Mouse (Mus musculus): Measurements from ENCODE around the gene Kcnma1. TPM values are rescaled to one million over a fixed set of nuclear protein-coding genes. Genes with fewer than 3 reads are reported as not detected.

The Kcnma1 gene
- polyA plus RNA-seq, 1 experiment from 2014 or later = 0.31 TPM

DNA sequence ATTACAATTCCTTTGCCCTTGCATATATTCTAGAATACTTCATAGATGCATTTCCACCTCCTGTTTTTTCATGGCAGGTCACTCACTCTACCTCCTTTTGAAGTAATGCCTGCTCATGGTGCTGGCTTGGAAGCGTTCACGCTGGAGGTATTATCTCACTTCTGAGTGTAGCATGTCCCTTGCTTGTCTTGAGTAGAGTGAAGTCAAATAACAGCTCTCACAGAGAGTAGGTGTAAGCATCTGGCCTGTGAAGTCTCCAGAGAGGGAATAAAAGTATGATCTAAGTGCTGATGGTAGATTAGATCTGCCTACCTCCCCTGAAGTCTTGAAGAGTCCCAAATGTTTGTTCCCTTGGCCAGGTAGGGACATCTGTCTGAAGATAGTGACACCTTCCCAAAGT, 607.2 kb downstream of the Kcnma1 start:
- no peak overlapping the region for H3K27ac ChIP-seq (replicated peaks in 1 of 2; ENCODE audit: control insufficient read depth in 1 of 2, insufficient read depth in 1 of 2, low read depth in 2 of 2, low read length in 2 of 2)
- no peaks in the 10 kb centered on the region for H3K27me3 ChIP-seq (ENCODE audit: control insufficient read depth, insufficient read depth, low read length)
- 68% methylated on average over 2 of the region's 2 CpGs for WGBS
- no peaks in the 10 kb centered on the region for H3K4me1 ChIP-seq (ENCODE audit: control insufficient read depth in 2 of 2, insufficient read depth in 2 of 2, low read length in 2 of 2)
- ATAC-seq (ENCODE audit: insufficient number of reproducible peaks, insufficient read depth, low FRiP score, low read depth) = no peak
- no peak overlapping the region for H3K4me2 ChIP-seq (ENCODE audit: low read length)
- no peak overlapping the region for H3K9ac ChIP-seq (ENCODE audit: low read length)
- no peaks in the 10 kb centered on the region for H3K9me3 ChIP-seq (ENCODE audit: control insufficient read depth, low read length)
- no peaks in the 10 kb centered on the region for H3K36me3 ChIP-seq (ENCODE audit: control insufficient read depth, insufficient read depth, low read length)
- no peak overlapping the region for H3K4me3 ChIP-seq (ENCODE audit: control insufficient read depth in 1 of 2, insufficient read depth in 1 of 2, low read depth in 1 of 2, low read length in 2 of 2)

DNA sequence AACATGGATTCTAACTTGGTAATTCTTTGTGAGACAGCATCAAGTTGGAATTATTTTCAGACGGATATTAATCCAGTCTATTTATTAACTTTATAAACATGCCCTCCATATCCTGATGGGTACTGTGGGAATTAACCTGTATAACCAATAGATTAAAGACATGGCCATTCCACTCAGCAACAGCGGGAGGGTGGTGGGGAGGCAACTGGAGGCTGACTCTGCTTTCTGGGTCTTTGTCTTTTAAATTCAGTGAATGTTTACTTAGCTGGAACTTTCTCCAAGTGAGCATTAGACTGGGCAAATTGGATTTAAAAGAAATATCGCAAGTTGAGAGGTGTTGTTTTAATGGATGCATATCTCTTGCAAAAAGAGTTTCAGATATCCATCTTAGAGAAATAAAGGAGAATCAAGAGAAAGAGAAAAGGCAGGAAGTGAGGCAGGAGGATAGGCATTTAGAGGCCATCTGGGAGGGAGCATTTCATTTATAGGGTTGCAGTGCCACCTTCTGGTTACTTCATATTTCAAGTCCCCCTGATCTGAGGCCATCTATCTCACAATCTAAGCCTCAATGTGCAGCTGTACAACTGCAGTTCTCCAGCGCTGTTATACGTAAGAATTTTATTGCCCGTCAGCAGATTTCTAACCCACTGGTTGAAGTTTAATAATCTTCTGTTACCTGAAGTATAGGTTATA, 613.4 kb downstream of the Kcnma1 start:
- H3K9me3 ChIP-seq (ENCODE audit: control insufficient read depth, low read length) = no peaks in the 10 kb centered on the region
- H3K4me2 ChIP-seq (ENCODE audit: low read length) = no peak overlapping the region
- H3K4me3 ChIP-seq (ENCODE audit: control insufficient read depth in 1 of 2, insufficient read depth in 1 of 2, low read depth in 1 of 2, low read length in 2 of 2) = no peak overlapping the region
- H3K27ac ChIP-seq (replicated peaks in 1 of 2; ENCODE audit: control insufficient read depth in 1 of 2, insufficient read depth in 1 of 2, low read depth in 2 of 2, low read length in 2 of 2) = no peak overlapping the region
- H3K27me3 ChIP-seq (ENCODE audit: control insufficient read depth, insufficient read depth, low read length) = no peaks in the 10 kb centered on the region
- H3K9ac ChIP-seq (ENCODE audit: low read length) = no peak overlapping the region
- ATAC-seq (ENCODE audit: insufficient number of reproducible peaks, insufficient read depth, low FRiP score, low read depth) = no peak
- H3K36me3 ChIP-seq (ENCODE audit: control insufficient read depth, insufficient read depth, low read length) = no peaks in the 10 kb centered on the region
- no peaks in the 10 kb centered on the region for H3K4me1 ChIP-seq (ENCODE audit: control insufficient read depth in 2 of 2, insufficient read depth in 2 of 2, low read length in 2 of 2)
- 21% methylated on average over 6 of the region's 6 CpGs for WGBS

- no peaks in the 10 kb centered on the region for H3K4me1 ChIP-seq (ENCODE audit: control insufficient read depth in 2 of 2, insufficient read depth in 2 of 2, low read length in 2 of 2)
- no peak for ATAC-seq (ENCODE audit: insufficient number of reproducible peaks, insufficient read depth, low FRiP score, low read depth)
- no peak overlapping the region for H3K4me2 ChIP-seq (ENCODE audit: low read length)
- no peak overlapping the region for H3K4me3 ChIP-seq (ENCODE audit: control insufficient read depth in 1 of 2, insufficient read depth in 1 of 2, low read depth in 1 of 2, low read length in 2 of 2)
- H3K27me3 ChIP-seq (ENCODE audit: control insufficient read depth, insufficient read depth, low read length) = no peaks in the 10 kb centered on the region
- no peak overlapping the region for H3K9ac ChIP-seq (ENCODE audit: low read length)
- no peaks in the 10 kb centered on the region for H3K9me3 ChIP-seq (ENCODE audit: control insufficient read depth, low read length)
- no peak overlapping the region for H3K27ac ChIP-seq (replicated peaks in 1 of 2; ENCODE audit: control insufficient read depth in 1 of 2, insufficient read depth in 1 of 2, low read depth in 2 of 2, low read length in 2 of 2)
- WGBS = 73% methylated on average over 1 of the region's 1 CpGs
- no peaks in the 10 kb centered on the region for H3K36me3 ChIP-seq (ENCODE audit: control insufficient read depth, insufficient read depth, low read length)
Measured at GRCm38 (mm10) chr14:23397642-23398041, 616.6 kb downstream of the Kcnma1 start.

DNA sequence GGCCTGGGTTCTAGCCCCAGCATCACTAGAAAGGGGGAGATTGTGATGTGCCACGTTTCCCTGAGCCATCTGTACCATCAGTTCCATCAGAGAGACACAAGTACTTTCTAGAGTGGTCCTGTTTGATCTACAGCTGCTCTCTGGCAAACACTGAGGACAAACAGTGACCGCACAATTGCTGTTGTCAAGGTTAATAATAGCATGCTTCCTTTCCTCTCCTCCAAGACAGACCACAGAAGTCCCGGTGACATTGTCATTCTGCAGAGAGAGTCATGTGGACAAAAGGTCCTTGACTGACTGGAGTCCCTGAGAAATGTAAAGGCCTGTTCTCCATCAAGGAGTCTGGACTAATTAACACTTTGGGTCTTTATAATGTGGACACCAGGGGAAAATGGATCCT, 622.7 kb downstream of the Kcnma1 start:
- Histone ChIP-seq H3K4me1 (ENCODE audit: control insufficient read depth in 2 of 2, insufficient read depth in 2 of 2, low read length in 2 of 2) (no peaks in the 10 kb centered on the region; a peak in 1 of 4 replicates), H3K36me3 (ENCODE audit: control insufficient read depth, insufficient read depth, low read length) (no peaks in the 10 kb centered on the region), H3K9me3 (ENCODE audit: control insufficient read depth, low read length) (no peaks in the 10 kb centered on the region), H3K4me2 (ENCODE audit: low read length) (no peak overlapping the region), H3K27ac (replicated peaks in 1 of 2; ENCODE audit: control insufficient read depth in 1 of 2, insufficient read depth in 1 of 2, low read depth in 2 of 2, low read length in 2 of 2) (no peak overlapping the region), H3K27me3 (ENCODE audit: control insufficient read depth, insufficient read depth, low read length) (no peaks in the 10 kb centered on the region), H3K9ac (ENCODE audit: low read length) (no peak overlapping the region), H3K4me3 (ENCODE audit: control insufficient read depth in 1 of 2, insufficient read depth in 1 of 2, low read depth in 1 of 2, low read length in 2 of 2) (no peak overlapping the region)
- ATAC-seq (ENCODE audit: insufficient number of reproducible peaks, insufficient read depth, low FRiP score, low read depth) = no peak
- WGBS = 14% methylated on average over 3 of the region's 3 CpGs

DNA sequence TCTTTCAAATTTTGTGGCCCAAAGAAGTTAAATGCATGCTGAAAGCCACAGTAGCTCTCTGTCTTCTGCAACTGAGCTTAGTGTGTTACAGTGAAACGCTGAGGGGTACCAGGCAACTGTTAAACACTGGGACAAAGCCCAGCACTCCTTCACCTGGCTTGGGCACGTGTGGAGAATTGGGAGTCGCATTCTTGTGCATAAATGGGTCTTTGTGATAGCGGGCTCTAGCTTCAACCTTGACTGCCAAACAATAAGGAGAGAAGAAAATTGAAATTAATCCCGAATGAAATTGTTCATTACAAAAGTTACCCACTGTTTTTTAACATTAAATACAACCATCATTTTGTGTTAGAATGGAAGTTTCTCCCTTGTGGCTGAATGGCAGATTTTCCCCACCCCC, 623.5 kb downstream of the Kcnma1 start:
- H3K36me3 ChIP-seq (ENCODE audit: control insufficient read depth, insufficient read depth, low read length) = no peaks in the 10 kb centered on the region
- H3K27me3 ChIP-seq (ENCODE audit: control insufficient read depth, insufficient read depth, low read length) = no peaks in the 10 kb centered on the region
- no peak overlapping the region for H3K4me3 ChIP-seq (ENCODE audit: control insufficient read depth in 1 of 2, insufficient read depth in 1 of 2, low read depth in 1 of 2, low read length in 2 of 2)
- WGBS = 77% methylated on average over 5 of the region's 5 CpGs
- ATAC-seq (ENCODE audit: insufficient number of reproducible peaks, insufficient read depth, low FRiP score, low read depth) = no peak
- no peak overlapping the region for H3K4me2 ChIP-seq (ENCODE audit: low read length)
- H3K4me1 ChIP-seq (ENCODE audit: control insufficient read depth in 2 of 2, insufficient read depth in 2 of 2, low read length in 2 of 2) = peaks cover 3 to 4% of the 10 kb centered on the region in 2 experiments; a peak in 2 of 4 replicates
- H3K9ac ChIP-seq (ENCODE audit: low read length) = no peak overlapping the region
- H3K27ac ChIP-seq (replicated peaks in 1 of 2; ENCODE audit: control insufficient read depth in 1 of 2, insufficient read depth in 1 of 2, low read depth in 2 of 2, low read length in 2 of 2) = no peak overlapping the region
- no peaks in the 10 kb centered on the region for H3K9me3 ChIP-seq (ENCODE audit: control insufficient read depth, low read length)

- H3K4me2 ChIP-seq (ENCODE audit: low read length) = no peak overlapping the region
- 66% methylated on average over 4 of the region's 4 CpGs for WGBS
- no peaks in the 10 kb centered on the region for H3K36me3 ChIP-seq (ENCODE audit: control insufficient read depth, insufficient read depth, low read length)
- H3K27ac ChIP-seq (replicated peaks in 1 of 2; ENCODE audit: control insufficient read depth in 1 of 2, insufficient read depth in 1 of 2, low read depth in 2 of 2, low read length in 2 of 2) = no peak overlapping the region
- no peaks in the 10 kb centered on the region for H3K9me3 ChIP-seq (ENCODE audit: control insufficient read depth, low read length)
- H3K4me3 ChIP-seq (ENCODE audit: control insufficient read depth in 1 of 2, insufficient read depth in 1 of 2, low read depth in 1 of 2, low read length in 2 of 2) = no peak overlapping the region
- no peaks in the 10 kb centered on the region for H3K27me3 ChIP-seq (ENCODE audit: control insufficient read depth, insufficient read depth, low read length)
- peaks cover 3 to 4% of the 10 kb centered on the region in 2 experiments; a peak in 2 of 4 replicates for H3K4me1 ChIP-seq (ENCODE audit: control insufficient read depth in 2 of 2, insufficient read depth in 2 of 2, low read length in 2 of 2)
- no peak for ATAC-seq (ENCODE audit: insufficient number of reproducible peaks, insufficient read depth, low FRiP score, low read depth)
- H3K9ac ChIP-seq (ENCODE audit: low read length) = no peak overlapping the region
Measured at GRCm38 (mm10) chr14:23390161-23390560, 624.1 kb downstream of the Kcnma1 start.

DNA sequence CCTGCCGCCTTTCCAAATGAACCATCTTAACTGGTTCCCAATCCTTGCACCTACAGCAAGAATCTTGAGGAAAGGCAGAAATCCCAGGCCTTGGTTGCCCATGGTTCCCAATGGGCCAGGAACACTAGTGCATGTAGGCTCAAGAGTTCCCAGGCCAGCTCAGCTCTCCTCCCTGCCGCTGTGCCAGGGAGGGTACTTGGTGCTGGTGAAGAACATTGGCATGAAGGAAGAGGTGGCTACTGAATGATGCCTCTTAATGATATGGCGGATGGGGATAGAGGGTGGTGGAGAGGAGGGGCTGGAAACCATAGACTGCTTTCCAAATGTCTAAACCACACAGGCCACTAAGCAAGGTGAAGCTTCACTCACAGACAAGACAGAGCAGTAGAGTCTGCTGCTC, 627.5 kb downstream of the Kcnma1 start:
- Histone ChIP-seq H3K4me2 (ENCODE audit: low read length) (no peak overlapping the region), H3K27ac (replicated peaks in 1 of 2; ENCODE audit: control insufficient read depth in 1 of 2, insufficient read depth in 1 of 2, low read depth in 2 of 2, low read length in 2 of 2) (no peak overlapping the region), H3K9ac (ENCODE audit: low read length) (no peak overlapping the region), H3K4me1 (ENCODE audit: control insufficient read depth in 2 of 2, insufficient read depth in 2 of 2, low read length in 2 of 2) (peaks cover 3 to 4% of the 10 kb centered on the region in 2 experiments; a peak in 2 of 4 replicates), H3K27me3 (ENCODE audit: control insufficient read depth, insufficient read depth, low read length) (no peaks in the 10 kb centered on the region), H3K4me3 (ENCODE audit: control insufficient read depth in 1 of 2, insufficient read depth in 1 of 2, low read depth in 1 of 2, low read length in 2 of 2) (no peak overlapping the region), H3K36me3 (ENCODE audit: control insufficient read depth, insufficient read depth, low read length) (no peaks in the 10 kb centered on the region), H3K9me3 (ENCODE audit: control insufficient read depth, low read length) (no peaks in the 10 kb centered on the region)
- ATAC-seq (ENCODE audit: insufficient number of reproducible peaks, insufficient read depth, low FRiP score, low read depth) = no peak
- 92% methylated on average over 3 of the region's 3 CpGs for WGBS
